Mouse (Mus musculus): ENCODE data around the gene Wt1. TPM values are rescaled to one million over a fixed set of nuclear protein-coding genes. Genes with fewer than 3 reads are reported as not detected.

Wt1 gene
- total RNA-seq (2023; ENCODE audit: inconsistent age): not detected in 4 replicates

GRCm38 (mm10) chr2:105126279-105126678 is at the start of gene Wt1:
Gene Wt1 (plus strand): TSS chr2:105126529.

GRCm38 (mm10) chr2:105091718-105092117 is 34.6 kb upstream of the Wt1 start, which contains the start of gene Gm11060:
Gene Gm11060 (plus strand): TSS chr2:105092018.

Other genes with a start within 250 kb of the Wt1 start
- 127 to 135 TPM (median 131 TPM) in 4 replicates for gene Eif3m, start 109.4 kb upstream of the Wt1 start, total RNA-seq (2023; ENCODE audit: inconsistent age)
- gene Gm11060, start 34.5 kb upstream of the Wt1 start, total RNA-seq (2023; ENCODE audit: inconsistent age): not detected in 4 replicates
- not detected in 4 replicates for gene Them7, start 97.8 kb downstream of the Wt1 start, total RNA-seq (2023; ENCODE audit: inconsistent age)